Mouse (Mus musculus): ENCODE results near the gene Ms4a14. TPM values are rescaled to one million over a fixed set of nuclear protein-coding genes. Genes with fewer than 3 reads are reported as not detected.
"Not testable (repeated sequence)": the region's sequence is repeated elsewhere in the genome, so short reads cannot be mapped to it uniquely, and the experiment has no call there.

Gene Ms4a14
- polyA plus RNA-seq, 1 experiment from 2014 or later = not detected

DNA sequence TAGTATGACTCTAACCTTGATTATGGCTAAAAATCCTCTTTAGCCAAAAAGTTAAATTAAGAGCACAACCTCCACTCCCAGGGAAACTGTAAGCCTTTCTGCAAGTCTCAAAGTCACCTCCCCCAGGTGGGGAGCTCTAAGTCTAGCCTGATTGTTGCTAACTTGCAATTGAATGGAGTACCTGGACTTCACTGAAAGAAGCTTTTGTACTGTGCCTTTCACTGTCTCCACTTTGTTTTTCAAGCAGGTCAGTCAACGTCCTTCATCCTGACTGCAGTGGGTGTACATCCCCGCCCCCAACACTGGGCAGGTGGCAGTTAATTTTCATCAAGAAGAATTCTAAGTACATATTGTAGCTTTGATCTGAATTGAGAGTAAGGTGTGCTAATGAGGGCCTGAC is 15.3 kb downstream of the Ms4a14 start:
- H3K9me3 ChIP-seq = no peaks in the 10 kb centered on the region
- H3K27me3 ChIP-seq (replicated peaks; ENCODE audit: low read depth, poor library complexity, severe bottlenecking) = no peaks in the 10 kb centered on the region
- H3K4me1 ChIP-seq = no peaks in the 10 kb centered on the region
- DNase-seq (ENCODE audit: low spot score) = no peak
- WGBS = 38% methylated on average over 2 of the region's 2 CpGs
- no peak overlapping the region for H3K27ac ChIP-seq (replicated peaks)
- no peaks in the 10 kb centered on the region for H3K36me3 ChIP-seq (replicated peaks)
- H3K4me3 ChIP-seq = no peak overlapping the region

DNA sequence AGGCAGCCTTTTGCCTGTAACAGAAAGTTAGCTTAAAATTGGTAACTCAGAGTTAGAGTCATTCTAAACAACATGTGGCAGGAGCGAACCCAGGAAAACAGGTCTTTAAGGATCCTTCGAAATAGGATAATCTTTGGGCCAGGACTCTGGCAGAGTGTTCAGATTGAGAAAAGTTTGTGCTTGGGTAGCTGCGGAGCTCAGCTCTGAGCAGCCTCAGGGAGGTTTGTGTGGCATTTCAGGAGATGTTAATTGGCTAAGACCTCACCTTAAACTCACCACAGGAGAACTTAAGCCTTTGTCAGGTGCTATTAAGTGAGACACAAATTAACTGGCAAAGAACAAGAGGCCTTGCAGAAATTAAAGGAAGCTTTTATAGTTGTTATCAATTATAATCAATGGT is 20.6 kb downstream of the Ms4a14 start:
- not testable (repeated sequence) for H3K4me1 ChIP-seq; H3K36me3 ChIP-seq (replicated peaks); H3K27me3 ChIP-seq (replicated peaks; ENCODE audit: low read depth, poor library complexity, severe bottlenecking); H3K27ac ChIP-seq (replicated peaks); H3K9me3 ChIP-seq
- H3K4me3 ChIP-seq = peak overlapping the region; percentile 53
- peak; percentile 13 for DNase-seq (ENCODE audit: low spot score)
- 7% methylated on average over 3 of the region's 3 CpGs for WGBS

DNA sequence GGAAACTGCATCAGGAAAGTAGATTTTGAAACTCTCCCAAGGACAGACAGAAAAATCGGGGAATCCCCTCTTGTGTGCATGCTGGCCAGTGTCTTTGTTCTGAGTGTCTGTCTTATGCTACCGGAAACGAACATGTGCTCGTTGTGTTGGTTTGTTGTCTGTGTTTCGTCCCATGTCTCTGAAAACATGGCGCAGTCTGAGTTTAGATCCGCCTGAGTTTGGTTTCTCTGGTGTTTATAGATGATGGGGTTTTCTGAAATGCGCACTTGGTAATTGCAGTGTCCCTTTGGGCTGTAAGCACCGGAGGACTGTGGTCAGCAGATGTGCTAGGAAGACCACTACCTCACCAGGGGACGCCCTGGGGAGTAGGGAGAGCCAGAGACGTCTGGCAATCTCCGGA is 21.3 kb downstream of the Ms4a14 start:
- Histone ChIP-seq H3K27ac (replicated peaks) (peak overlapping the region; percentile 79), H3K4me1 (no peaks in the 10 kb centered on the region), H3K4me3 (peak overlapping the region; percentile 53), H3K27me3 (replicated peaks; ENCODE audit: low read depth, poor library complexity, severe bottlenecking) (no peaks in the 10 kb centered on the region), H3K9me3 (no peaks in the 10 kb centered on the region), H3K36me3 (replicated peaks) (no peaks in the 10 kb centered on the region)
- peak; percentile 44 for DNase-seq (ENCODE audit: low spot score)
- WGBS = 10% methylated on average over 12 of the region's 12 CpGs

DNA sequence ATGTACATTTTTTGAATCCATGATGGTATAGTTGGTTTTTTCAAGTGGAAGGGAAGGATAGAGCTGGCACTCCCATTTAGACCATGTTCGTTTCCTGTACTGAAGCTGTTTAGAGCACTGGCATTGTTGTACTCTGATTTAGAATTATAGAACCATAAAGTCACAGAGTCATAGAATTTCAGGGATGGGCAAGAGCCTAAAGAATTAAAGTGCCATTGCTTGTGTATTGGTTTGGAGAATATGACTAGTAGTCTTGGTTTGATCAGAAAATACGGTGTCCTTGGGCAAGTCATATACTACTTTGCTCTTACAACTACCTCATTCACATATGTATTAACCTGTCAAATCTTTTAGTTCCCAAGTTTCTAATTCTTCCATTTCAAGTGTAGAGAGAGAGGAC is 30.5 kb downstream of the Ms4a14 start, which contains the start of gene Ms4a5:
Gene Ms4a5, minus strand, starts transcription at position 101 of the 400 bp plus-strand sequence.
- Histone ChIP-seq H3K4me3 (no peak within 1 kb of the TSS), H3K9me3 (no peaks in the 10 kb centered on the region), H3K27ac (replicated peaks) (no peak within 1 kb of the TSS), H3K36me3 (replicated peaks) (no peaks in the 10 kb centered on the region), H3K4me1 (no peaks in the 10 kb centered on the region), H3K27me3 (replicated peaks; ENCODE audit: low read depth, poor library complexity, severe bottlenecking) (no peaks in the 10 kb centered on the region)
- DNase-seq (ENCODE audit: low spot score) = no peak
- WGBS = 93% methylated on average over 2 of the region's 2 CpGs

DNA sequence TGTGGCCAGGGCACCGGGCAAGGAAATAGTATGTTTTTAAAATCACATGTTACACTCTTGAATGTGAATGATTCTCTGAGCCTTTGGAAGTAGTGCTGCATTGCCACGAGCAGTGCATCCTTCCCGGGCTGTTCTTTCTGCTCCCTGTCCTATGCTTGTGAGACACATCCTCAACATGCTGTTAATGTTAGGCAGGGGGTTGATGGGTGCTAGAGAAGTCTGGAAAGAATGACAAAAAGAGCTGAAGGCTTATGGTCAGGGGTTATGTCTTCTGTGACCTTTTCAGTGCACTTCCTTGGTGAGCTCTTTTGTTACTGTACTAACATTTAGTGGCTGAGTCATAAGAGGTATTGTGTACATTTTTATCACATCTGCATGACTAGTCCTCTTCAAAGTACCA is 34.0 kb downstream of the Ms4a14 start:
- no peaks in the 10 kb centered on the region for H3K27me3 ChIP-seq (replicated peaks; ENCODE audit: low read depth, poor library complexity, severe bottlenecking)
- no peak overlapping the region for H3K4me3 ChIP-seq
- H3K4me1 ChIP-seq = no peaks in the 10 kb centered on the region
- H3K36me3 ChIP-seq (replicated peaks) = no peaks in the 10 kb centered on the region
- H3K27ac ChIP-seq (replicated peaks) = no peak overlapping the region
- no peaks in the 10 kb centered on the region for H3K9me3 ChIP-seq
- 83% methylated on average over 3 of the region's 3 CpGs for WGBS
- no peak for DNase-seq (ENCODE audit: low spot score)

DNA sequence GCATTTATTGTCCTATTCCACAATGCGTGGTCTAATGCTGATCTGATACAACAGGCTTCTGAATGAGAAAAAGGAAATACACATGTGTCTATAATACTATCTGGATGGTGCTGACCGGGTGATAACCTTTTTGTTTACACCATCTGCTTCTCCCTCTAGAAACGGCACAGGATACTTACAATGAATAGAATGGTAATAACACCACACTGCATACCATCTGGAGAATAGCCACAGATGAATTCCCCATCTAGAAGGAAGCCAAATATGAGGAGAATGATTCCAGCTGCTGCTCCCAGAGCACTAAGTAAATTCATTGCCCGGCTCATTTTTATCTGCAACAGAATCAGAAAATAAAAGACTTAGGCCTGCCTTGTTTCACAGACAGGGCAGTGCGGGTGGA is 37.8 kb downstream of the Ms4a14 start:
- Histone ChIP-seq H3K4me3 (no peak overlapping the region), H3K4me1 (no peaks in the 10 kb centered on the region), H3K36me3 (replicated peaks) (no peaks in the 10 kb centered on the region), H3K9me3 (no peaks in the 10 kb centered on the region), H3K27me3 (replicated peaks; ENCODE audit: low read depth, poor library complexity, severe bottlenecking) (no peaks in the 10 kb centered on the region), H3K27ac (replicated peaks) (no peak overlapping the region)
- no peak for DNase-seq (ENCODE audit: low spot score)
- WGBS = 75% methylated on average over 5 of the region's 5 CpGs

DNA sequence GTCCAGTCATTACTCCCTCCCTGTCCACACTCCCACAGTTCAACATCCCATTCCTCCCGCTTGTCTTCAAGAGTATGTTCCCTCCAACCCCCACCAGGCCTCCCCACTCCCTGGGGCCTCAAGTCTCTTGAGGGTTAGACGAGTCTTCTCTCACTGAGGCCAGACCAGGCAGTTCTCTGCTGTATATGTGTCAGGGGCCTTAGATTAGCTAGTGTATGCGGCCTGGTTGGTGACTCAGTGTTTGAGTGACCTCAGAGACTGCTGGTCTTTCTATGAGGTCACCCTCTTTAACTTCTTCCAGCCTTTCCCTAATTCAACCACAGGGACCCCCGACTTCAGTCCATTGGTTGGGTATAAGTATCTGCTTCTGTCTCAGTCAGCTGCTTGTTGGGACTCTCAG is 47.3 kb downstream of the Ms4a14 start:
- H3K9me3 ChIP-seq = no peaks in the 10 kb centered on the region
- WGBS = 87% methylated on average over 4 of the region's 4 CpGs
- no peak overlapping the region for H3K27ac ChIP-seq (replicated peaks)
- no peak overlapping the region for H3K4me3 ChIP-seq
- H3K27me3 ChIP-seq (replicated peaks; ENCODE audit: low read depth, poor library complexity, severe bottlenecking) = no peaks in the 10 kb centered on the region
- no peak for DNase-seq (ENCODE audit: low spot score)
- no peaks in the 10 kb centered on the region for H3K4me1 ChIP-seq
- no peaks in the 10 kb centered on the region for H3K36me3 ChIP-seq (replicated peaks)

DNA sequence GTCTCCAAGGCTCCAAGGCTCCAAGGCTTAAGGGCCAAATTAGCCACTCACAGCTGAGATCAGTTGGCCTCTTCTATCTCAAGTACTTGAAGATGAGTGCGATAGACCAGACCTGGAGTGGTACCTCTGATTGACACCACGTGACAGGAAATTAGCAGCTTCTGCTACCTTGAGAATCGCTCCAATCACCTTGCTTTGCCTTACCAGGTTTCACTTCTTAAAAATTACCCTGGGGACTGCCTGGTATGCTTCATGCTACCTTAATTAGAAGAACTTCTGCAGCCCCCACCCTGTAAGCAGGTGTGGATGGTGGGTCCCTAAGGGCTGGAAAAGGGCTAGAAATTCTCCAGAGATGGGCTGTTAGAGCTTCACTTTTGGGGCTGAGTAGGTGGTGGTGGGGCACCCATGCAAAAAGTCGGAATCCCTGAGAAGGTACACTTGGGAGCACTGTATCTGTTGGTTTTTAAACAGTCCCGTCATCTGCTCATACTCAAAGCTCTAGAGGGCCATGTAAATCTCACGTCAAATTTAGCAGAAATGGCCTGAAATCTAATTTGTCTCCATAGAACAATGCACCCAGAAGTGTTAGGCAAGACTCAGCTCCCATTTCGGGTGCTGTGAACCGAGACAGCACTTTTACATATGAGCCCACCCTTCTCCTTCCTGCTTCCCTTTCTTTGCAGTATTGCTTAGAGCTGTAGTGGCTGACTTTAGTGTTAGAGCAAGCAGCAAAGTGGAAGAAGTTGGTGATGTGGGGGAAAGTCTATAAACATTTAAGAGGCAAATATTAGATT is 48.0 kb downstream of the Ms4a14 start, which contains the start of gene Ms4a1:
Gene Ms4a1, minus strand, starts transcription at position 190 of the 794 bp plus-strand sequence.
- 87% methylated on average over 8 of the region's 8 CpGs for WGBS
- no peaks in the 10 kb centered on the region for H3K27me3 ChIP-seq (replicated peaks; ENCODE audit: low read depth, poor library complexity, severe bottlenecking)
- no peaks in the 10 kb centered on the region for H3K4me1 ChIP-seq
- no peaks in the 10 kb centered on the region for H3K9me3 ChIP-seq
- no peak within 1 kb of the TSS for H3K4me3 ChIP-seq
- no peak for DNase-seq (ENCODE audit: low spot score)
- no peak within 1 kb of the TSS for H3K27ac ChIP-seq (replicated peaks)
- H3K36me3 ChIP-seq (replicated peaks) = no peaks in the 10 kb centered on the region

DNA sequence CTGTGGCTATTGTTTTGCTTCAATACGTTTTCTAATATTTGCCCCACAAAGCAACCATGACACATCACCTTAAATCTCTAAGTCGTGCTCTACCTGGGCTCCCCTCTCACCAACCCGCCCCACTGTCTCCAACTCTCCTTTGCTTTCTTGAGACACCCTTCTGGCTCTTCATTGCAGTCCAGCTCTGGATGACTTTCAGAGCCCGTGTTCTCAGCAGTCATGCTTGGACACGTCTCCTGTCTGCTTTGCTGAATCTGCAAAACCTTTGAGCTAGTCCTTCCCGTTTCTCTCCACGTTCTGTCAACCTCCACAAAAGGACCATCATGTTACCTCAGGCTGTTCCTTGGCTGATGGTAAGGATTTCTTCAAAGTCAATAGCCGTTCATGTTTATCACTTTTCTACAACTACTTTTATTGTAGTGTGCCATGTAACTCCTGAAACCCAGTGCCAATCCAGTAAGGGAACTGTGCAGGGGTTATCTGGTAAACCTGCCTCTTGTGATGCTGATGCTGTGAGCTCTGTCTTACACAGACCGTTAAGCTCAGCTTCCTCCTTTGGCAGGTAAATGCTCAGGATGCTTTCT is 49.6 kb downstream of the Ms4a14 start:
- Histone ChIP-seq H3K27ac (replicated peaks) (no peak overlapping the region), H3K4me3 (no peak overlapping the region), H3K36me3 (replicated peaks) (no peaks in the 10 kb centered on the region), H3K9me3 (no peaks in the 10 kb centered on the region), H3K4me1 (no peaks in the 10 kb centered on the region), H3K27me3 (replicated peaks; ENCODE audit: low read depth, poor library complexity, severe bottlenecking) (no peaks in the 10 kb centered on the region)
- WGBS = 84% methylated on average over 9 of the region's 9 CpGs
- DNase-seq (ENCODE audit: low spot score) = no peak

DNA sequence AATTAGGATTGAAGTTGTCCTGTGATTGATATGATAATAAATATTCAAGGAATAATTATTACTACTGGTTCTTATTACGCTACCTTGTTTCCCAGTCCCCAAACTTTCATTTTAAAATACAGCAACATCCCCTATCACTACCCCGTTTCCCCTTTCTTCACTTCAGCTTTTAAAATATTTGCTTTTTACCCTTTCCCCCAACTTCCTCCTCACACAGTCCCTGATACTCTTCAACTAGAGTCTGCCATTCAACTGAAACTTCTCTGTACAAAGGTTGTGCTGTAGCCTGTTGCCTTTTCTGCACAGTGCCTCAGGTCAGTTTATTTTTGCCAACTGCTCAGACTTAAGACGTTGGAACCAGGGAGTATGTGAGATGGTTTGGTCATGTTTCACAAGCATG is 50.7 kb downstream of the Ms4a14 start:
- Histone ChIP-seq H3K4me3 (no peak overlapping the region), H3K27me3 (replicated peaks; ENCODE audit: low read depth, poor library complexity, severe bottlenecking) (no peaks in the 10 kb centered on the region), H3K9me3 (no peaks in the 10 kb centered on the region), H3K36me3 (replicated peaks) (no peaks in the 10 kb centered on the region), H3K27ac (replicated peaks) (no peak overlapping the region), H3K4me1 (no peaks in the 10 kb centered on the region)
- no peak for DNase-seq (ENCODE audit: low spot score)
- 81% methylated on average over 3 of the region's 3 CpGs for WGBS

DNA sequence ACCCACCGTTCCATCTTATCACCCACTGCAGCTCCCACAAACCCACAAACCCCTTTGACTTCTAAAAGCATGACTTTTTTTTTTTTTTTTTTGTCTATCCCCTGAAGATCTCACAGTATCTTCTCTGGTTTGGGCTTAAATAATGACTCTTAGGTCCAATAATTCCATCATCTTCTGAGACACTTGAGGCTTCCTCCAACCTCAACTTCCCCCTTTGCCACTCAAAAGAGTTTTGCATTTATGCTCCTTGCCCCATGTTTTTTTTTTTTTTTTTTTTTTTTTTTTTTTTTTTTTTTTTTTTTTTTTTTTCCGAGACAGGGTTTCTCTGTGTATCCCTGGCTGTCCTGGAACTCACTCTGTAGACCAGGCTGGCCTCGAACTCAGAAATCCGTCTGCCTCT is 51.3 kb downstream of the Ms4a14 start:
- not testable (repeated sequence) for H3K27ac ChIP-seq (replicated peaks); H3K4me1 ChIP-seq; H3K9me3 ChIP-seq; H3K4me3 ChIP-seq; H3K27me3 ChIP-seq (replicated peaks; ENCODE audit: low read depth, poor library complexity, severe bottlenecking); DNase-seq (ENCODE audit: low spot score); H3K36me3 ChIP-seq (replicated peaks)
- WGBS = 88% methylated on average over 4 of the region's 4 CpGs

DNA sequence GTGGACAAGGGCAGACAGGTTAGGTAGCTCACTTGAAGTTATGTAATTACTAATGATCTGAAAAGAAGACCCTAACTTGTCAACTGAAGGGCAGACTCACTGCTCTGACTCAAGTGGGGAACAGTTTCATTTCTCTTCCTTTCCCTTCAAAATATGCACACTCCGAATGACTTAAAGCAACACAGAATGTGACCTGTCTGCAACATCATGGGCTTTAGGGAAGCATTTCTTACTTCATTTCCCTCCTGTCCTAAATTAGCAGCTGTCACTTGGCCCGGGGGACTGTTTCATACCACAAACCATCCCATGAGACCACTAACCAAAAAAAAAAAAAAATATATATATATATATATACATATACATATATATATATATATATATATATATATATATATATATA is 52.7 kb downstream of the Ms4a14 start:
- no peaks in the 10 kb centered on the region for H3K36me3 ChIP-seq (replicated peaks)
- WGBS = 96% methylated on average over 2 of the region's 2 CpGs
- DNase-seq (ENCODE audit: low spot score) = no peak

More for the DNA sequence above, 52.7 kb downstream of the Ms4a14 start:
- Histone ChIP-seq H3K9me3 (no peaks in the 10 kb centered on the region), H3K4me1 (no peaks in the 10 kb centered on the region), H3K27me3 (replicated peaks; ENCODE audit: low read depth, poor library complexity, severe bottlenecking) (no peaks in the 10 kb centered on the region), H3K27ac (replicated peaks) (no peak overlapping the region), H3K4me3 (no peak overlapping the region)

All from embryonic facial prominence, embryonic 10.5 days (tissue).